Mouse (Mus musculus) heart, adult 2 months (tissue): ENCODE measurements around the gene Ppp4r3b.

Experiments used
- CTCF ChIP-seq: fragments of 200-600 bp; IDR thresholded peaks from 2 replicates; pipeline ENCODE4 v1.8.1; 2022; ENCODE audit warnings: antibody characterized with exemption, mild to moderate bottlenecking, moderate library complexity
- EP300 ChIP-seq: fragments of 200-500 bp; IDR thresholded peaks from 2 replicates; pipeline ENCODE4 v1.6.1; 2011; ENCODE audit warnings: low read depth, low read length, control low read depth; ENCODE audit not compliant: insufficient read depth

GRCm38 (mm10) chr11:29209774-29210173 lies 37.1 kb downstream of the Ppp4r3b start:
- TF ChIP-seq CTCF (no peak), EP300 (no peak)
